Mouse (Mus musculus): ENCODE results near the gene Il4ra. TPM values are rescaled to one million over a fixed set of nuclear protein-coding genes. Genes with fewer than 3 reads are reported as not detected.

The Il4ra gene
- polyA plus RNA-seq, 1 experiment: 3.3 TPM

DNA sequence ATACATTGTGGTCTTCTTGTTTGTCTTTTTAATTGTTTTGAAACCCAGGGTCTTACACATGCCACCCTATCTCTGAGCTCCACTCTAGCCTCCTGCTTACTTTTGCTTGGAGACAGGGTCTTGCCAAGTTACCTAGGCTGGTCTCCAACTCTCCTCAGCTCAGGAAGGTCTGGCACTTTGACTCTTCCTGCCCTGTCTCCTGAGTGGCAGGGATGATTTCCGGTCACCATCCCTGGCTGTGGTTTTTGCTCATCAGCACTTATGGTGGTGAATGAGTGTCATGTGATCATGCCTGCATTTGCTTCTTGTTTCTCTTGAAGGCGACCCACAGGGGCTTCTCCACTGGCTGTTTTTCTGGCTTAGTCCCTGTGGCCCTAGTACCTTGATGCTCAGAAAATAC, 21.9 kb downstream of the Il4ra start:
- no peak for TF ChIP-seq CTCF (IDR thresholded peaks at IDR 0.05; ENCODE audit: control insufficient read depth, insufficient read depth, insufficient replicate concordance, low read depth, low read length)
- no peak for TF ChIP-seq POLR2A (IDR thresholded peaks at IDR 0.05; ENCODE audit: control insufficient read depth, low read depth, low read length)
- H3K27me3 ChIP-seq (ENCODE audit: control insufficient read depth, insufficient read depth, low read length): no peaks in the 10 kb centered on the region

DNA sequence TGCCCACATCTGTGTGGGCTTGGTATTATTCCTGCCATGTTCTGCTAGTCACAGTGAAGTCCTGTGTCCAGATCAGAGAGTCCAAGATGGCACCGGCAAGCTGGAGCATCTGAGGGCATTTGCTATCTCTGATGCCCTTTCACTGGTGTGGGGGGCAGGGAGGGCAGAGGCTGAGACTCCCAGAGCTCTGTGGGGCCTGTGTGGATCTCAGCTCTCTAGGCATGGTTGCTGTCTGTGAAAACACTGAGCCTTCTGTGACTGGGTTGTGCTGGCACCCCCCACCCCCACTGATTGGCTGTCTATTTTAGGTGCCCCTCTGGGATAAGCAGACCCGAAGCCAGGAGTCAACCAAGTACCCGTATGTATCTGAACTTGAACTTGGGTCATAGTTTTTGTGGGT, 22.9 kb downstream of the Il4ra start:
- H3K4me3 ChIP-seq (ENCODE audit: control insufficient read depth, low read depth, low read length): no peak overlapping the region
- H3K27ac ChIP-seq (ENCODE audit: control insufficient read depth, insufficient read depth, low read depth, low read length): no peak overlapping the region
- TF ChIP-seq CTCF (IDR thresholded peaks at IDR 0.05; ENCODE audit: control insufficient read depth, insufficient read depth, insufficient replicate concordance, low read depth, low read length): no peak
- no peak for TF ChIP-seq POLR2A (IDR thresholded peaks at IDR 0.05; ENCODE audit: control insufficient read depth, low read depth, low read length)
- no peaks in the 10 kb centered on the region for H3K36me3 ChIP-seq (ENCODE audit: control insufficient read depth, insufficient read depth, low read length)
- no peaks in the 10 kb centered on the region for H3K27me3 ChIP-seq (ENCODE audit: control insufficient read depth, insufficient read depth, low read length)
- no peaks in the 10 kb centered on the region for H3K4me1 ChIP-seq (ENCODE audit: control insufficient read depth, insufficient read depth, low read length)

More for the DNA sequence above, 21.9 kb downstream of the Il4ra start:
- Histone ChIP-seq H3K4me3 (ENCODE audit: control insufficient read depth, low read depth, low read length) (no peak overlapping the region), H3K36me3 (ENCODE audit: control insufficient read depth, insufficient read depth, low read length) (no peaks in the 10 kb centered on the region), H3K27ac (ENCODE audit: control insufficient read depth, insufficient read depth, low read depth, low read length) (no peak overlapping the region), H3K4me1 (ENCODE audit: control insufficient read depth, insufficient read depth, low read length) (no peaks in the 10 kb centered on the region)

- Histone ChIP-seq H3K4me3 (ENCODE audit: control insufficient read depth, low read depth, low read length) (no peak overlapping the region), H3K36me3 (ENCODE audit: control insufficient read depth, insufficient read depth, low read length) (no peaks in the 10 kb centered on the region), H3K27me3 (ENCODE audit: control insufficient read depth, insufficient read depth, low read length) (no peaks in the 10 kb centered on the region), H3K27ac (ENCODE audit: control insufficient read depth, insufficient read depth, low read depth, low read length) (no peak overlapping the region), H3K4me1 (ENCODE audit: control insufficient read depth, insufficient read depth, low read length) (no peaks in the 10 kb centered on the region; the same call in 1 of the 2 replicates)
- TF ChIP-seq CTCF (IDR thresholded peaks at IDR 0.05; ENCODE audit: control insufficient read depth, insufficient read depth, insufficient replicate concordance, low read depth, low read length) (no peak), POLR2A (IDR thresholded peaks at IDR 0.05; ENCODE audit: control insufficient read depth, low read depth, low read length) (no peak)
These were observed 24.0 kb downstream of the Il4ra start for GRCm38 (mm10) chr7:125575738-125576540.

- Histone ChIP-seq H3K36me3 (ENCODE audit: control insufficient read depth, insufficient read depth, low read length) (no peaks in the 10 kb centered on the region), H3K4me3 (ENCODE audit: control insufficient read depth, low read depth, low read length) (no peak overlapping the region), H3K27me3 (ENCODE audit: control insufficient read depth, insufficient read depth, low read length) (no peaks in the 10 kb centered on the region), H3K27ac (ENCODE audit: control insufficient read depth, insufficient read depth, low read depth, low read length) (no peak overlapping the region), H3K4me1 (ENCODE audit: control insufficient read depth, insufficient read depth, low read length) (peaks cover 4% of the 10 kb centered on the region)
- TF ChIP-seq POLR2A (IDR thresholded peaks at IDR 0.05; ENCODE audit: control insufficient read depth, low read depth, low read length) (no peak), CTCF (IDR thresholded peaks at IDR 0.05; ENCODE audit: control insufficient read depth, insufficient read depth, insufficient replicate concordance, low read depth, low read length) (no peak)
These were observed 25.1 kb downstream of the Il4ra start for GRCm38 (mm10) chr7:125576982-125577381.

DNA sequence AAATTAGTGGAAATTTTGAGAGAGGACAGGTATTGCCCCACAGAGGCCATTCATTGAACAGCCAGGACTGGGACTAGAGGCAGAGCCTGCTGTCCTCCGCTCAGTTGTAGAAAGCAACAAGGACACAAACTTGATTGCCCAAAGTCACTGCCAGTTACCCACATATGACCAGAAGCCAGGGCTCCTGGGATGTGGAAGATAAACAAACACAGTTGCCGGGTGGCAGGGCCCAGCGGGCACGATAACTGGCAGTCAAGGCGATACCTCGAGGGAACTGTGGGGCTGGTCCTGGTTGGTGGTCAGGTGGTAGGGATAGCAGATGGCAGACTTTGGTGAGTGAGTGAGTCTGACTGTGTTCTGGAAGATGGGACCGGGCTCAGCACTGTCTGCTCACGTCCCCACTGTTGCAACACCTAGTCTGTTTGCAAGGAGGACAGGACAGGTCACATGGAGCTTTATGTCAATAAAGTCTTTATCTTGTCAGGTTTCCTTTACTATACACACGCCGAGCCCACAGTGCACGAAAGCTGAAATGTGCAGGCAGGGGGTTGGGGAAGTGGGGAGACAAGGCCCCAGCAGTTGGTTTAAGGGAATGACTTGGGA, 25.7 kb downstream of the Il4ra start:
- TF ChIP-seq CTCF (IDR thresholded peaks at IDR 0.05; ENCODE audit: control insufficient read depth, insufficient read depth, insufficient replicate concordance, low read depth, low read length): no peak
- TF ChIP-seq POLR2A (IDR thresholded peaks at IDR 0.05; ENCODE audit: control insufficient read depth, low read depth, low read length): no peak

DNA sequence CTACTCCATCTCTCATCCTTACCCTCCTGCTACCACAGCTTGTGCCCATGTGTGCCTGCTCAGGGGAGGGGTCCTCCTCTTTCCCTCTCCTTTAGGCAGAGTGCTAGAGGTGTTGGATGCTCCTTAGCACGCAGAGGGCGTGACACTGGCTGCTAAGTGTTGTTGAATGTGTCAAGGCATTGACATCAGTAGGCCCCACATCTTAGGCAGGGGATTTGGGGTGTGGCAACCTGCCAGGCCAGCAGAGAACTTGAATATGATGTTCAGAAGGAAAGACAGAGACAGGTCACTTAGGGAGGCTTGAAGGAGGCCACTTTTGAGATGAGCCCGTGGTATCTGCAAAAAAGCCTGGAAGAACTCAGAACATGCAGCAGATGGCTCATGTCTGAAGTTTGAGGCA, 26.2 kb downstream of the Il4ra start:
- Histone ChIP-seq H3K27ac (ENCODE audit: control insufficient read depth, insufficient read depth, low read depth, low read length) (no peak overlapping the region), H3K4me1 (ENCODE audit: control insufficient read depth, insufficient read depth, low read length) (peaks cover 4% of the 10 kb centered on the region)
- TF ChIP-seq CTCF (IDR thresholded peaks at IDR 0.05; ENCODE audit: control insufficient read depth, insufficient read depth, insufficient replicate concordance, low read depth, low read length) (no peak), POLR2A (IDR thresholded peaks at IDR 0.05; ENCODE audit: control insufficient read depth, low read depth, low read length) (no peak)

More for the DNA sequence above, 25.7 kb downstream of the Il4ra start:
- Histone ChIP-seq H3K27me3 (ENCODE audit: control insufficient read depth, insufficient read depth, low read length) (no peaks in the 10 kb centered on the region), H3K36me3 (ENCODE audit: control insufficient read depth, insufficient read depth, low read length) (no peaks in the 10 kb centered on the region), H3K4me1 (ENCODE audit: control insufficient read depth, insufficient read depth, low read length) (peaks cover 4% of the 10 kb centered on the region), H3K4me3 (ENCODE audit: control insufficient read depth, low read depth, low read length) (no peak overlapping the region), H3K27ac (ENCODE audit: control insufficient read depth, insufficient read depth, low read depth, low read length) (no peak overlapping the region)

GRCm38 (mm10) chr7:125579545-125580219, 27.8 kb downstream of the Il4ra start:
- H3K27me3 ChIP-seq (ENCODE audit: control insufficient read depth, insufficient read depth, low read length): no peaks in the 10 kb centered on the region
- TF ChIP-seq POLR2A (IDR thresholded peaks at IDR 0.05; ENCODE audit: control insufficient read depth, low read depth, low read length) (no peak), CTCF (IDR thresholded peaks at IDR 0.05; ENCODE audit: control insufficient read depth, insufficient read depth, insufficient replicate concordance, low read depth, low read length) (no peak)
- H3K4me1 ChIP-seq (ENCODE audit: control insufficient read depth, insufficient read depth, low read length): peaks cover 4% of the 10 kb centered on the region
- no peak overlapping the region for H3K27ac ChIP-seq (ENCODE audit: control insufficient read depth, insufficient read depth, low read depth, low read length)
- H3K36me3 ChIP-seq (ENCODE audit: control insufficient read depth, insufficient read depth, low read length): no peaks in the 10 kb centered on the region
- H3K4me3 ChIP-seq (ENCODE audit: control insufficient read depth, low read depth, low read length): no peak overlapping the region

More for the DNA sequence above, 26.2 kb downstream of the Il4ra start:
- Histone ChIP-seq H3K27me3 (ENCODE audit: control insufficient read depth, insufficient read depth, low read length) (no peaks in the 10 kb centered on the region), H3K36me3 (ENCODE audit: control insufficient read depth, insufficient read depth, low read length) (no peaks in the 10 kb centered on the region), H3K4me3 (ENCODE audit: control insufficient read depth, low read depth, low read length) (no peak overlapping the region)

Data from testis, adult 2 months (tissue).